Mouse (Mus musculus): ENCODE data around the gene Fam111a.

Gene Fam111a

GRCm38 (mm10) chr19:12545440-12545839 lies at the start of gene Fam111a:
Gene Fam111a (plus strand): TSS chr19:12545740.
- in situ Hi-C loops (cut with MboI; ENCODE audit: unreplicated experiment in 2 of 2) = loop anchor here (5.0 to 25.0 kb wide), 2 partner anchors 47 to 1017 kb away; no protein-coding TSS in a partner anchor

GRCm38 (mm10) chr19:12496241-12496640 lies 49.3 kb upstream of the Fam111a start:
- in situ Hi-C loops (cut with MboI; ENCODE audit: unreplicated experiment in 2 of 2) = loop anchor here in 1 of 2 experiments (5.0 to 25.0 kb wide), 2 partner anchors 64 to 484 kb away; no protein-coding TSS in a partner anchor

GRCm38 (mm10) chr19:12497909-12498308 lies 47.6 kb upstream of the Fam111a start:
- in situ Hi-C loops (cut with MboI; ENCODE audit: unreplicated experiment in 2 of 2) = loop anchor here in 1 of 2 experiments (5.0 to 25.0 kb wide), 2 partner anchors 66 to 486 kb away; no protein-coding TSS in a partner anchor

DNA sequence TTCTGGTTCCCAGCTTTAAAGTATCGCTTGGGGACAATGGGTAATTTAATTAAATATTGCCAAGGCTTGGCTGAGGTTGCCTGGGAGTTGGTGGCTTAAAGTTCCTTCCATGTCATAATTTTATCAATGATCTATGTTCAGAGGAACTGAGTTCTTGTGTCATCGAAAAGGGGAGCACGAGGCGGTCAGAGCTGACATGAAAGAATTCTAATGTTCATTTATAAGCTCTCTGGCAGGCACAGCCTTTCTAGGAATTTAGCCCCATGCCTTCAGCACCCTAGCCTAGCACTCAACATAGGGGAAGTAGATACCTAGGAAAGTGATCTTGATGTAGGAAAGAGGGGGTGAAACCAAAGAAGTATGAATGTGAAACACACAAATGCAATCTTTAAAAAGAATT lies 47.2 kb upstream of the Fam111a start:
- in situ Hi-C loops (cut with MboI; ENCODE audit: unreplicated experiment in 2 of 2) = loop anchor here in 1 of 2 experiments (5.0 to 25.0 kb wide), 2 partner anchors 66 to 486 kb away; no protein-coding TSS in a partner anchor

DNA sequence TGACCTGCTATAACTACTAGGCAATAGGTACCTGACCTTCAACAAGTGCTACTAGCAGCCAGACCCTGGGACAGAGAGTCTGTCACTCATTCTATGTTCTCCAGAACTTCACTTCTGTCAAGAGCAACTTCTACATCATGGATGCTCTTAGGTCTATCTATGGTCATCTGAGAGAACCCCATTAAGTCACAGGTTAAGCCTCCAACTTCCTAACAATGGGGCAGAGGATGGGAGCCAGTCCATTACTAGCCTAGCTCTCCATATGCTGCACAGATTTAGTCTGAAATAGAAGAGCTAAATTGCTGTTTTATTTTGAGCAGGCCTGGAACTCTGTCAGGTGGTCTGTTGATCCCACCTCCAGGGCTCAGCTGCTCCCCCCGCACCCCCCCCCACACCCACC lies 46.6 kb upstream of the Fam111a start:
- in situ Hi-C loops (cut with MboI; ENCODE audit: unreplicated experiment in 2 of 2) = loop anchor here in 1 of 2 experiments (5.0 to 25.0 kb wide), 2 partner anchors 67 to 487 kb away; no protein-coding TSS in a partner anchor

DNA sequence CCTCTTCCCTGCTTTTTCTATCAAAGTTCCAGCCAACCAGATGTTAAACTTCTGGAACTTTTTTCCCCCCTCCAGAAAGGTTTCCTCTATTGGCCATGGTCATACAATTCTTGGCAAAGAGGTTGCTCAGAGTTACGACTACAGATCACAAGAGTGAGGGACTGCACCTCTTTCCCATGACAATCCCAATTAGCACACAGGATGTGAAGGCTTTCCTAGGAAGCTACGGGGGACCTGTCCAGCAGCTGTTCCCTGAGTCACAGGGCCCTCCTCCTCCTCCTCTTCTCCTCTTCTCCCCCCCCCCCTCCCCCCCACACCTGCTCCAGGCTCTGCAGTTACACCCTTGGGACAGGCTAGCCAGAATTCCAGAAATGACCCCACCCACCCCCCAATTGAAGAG lies 46.1 kb upstream of the Fam111a start:
- in situ Hi-C loops (cut with MboI; ENCODE audit: unreplicated experiment in 2 of 2) = loop anchor here in 1 of 2 experiments (5.0 to 25.0 kb wide), 2 partner anchors 67 to 487 kb away; no protein-coding TSS in a partner anchor

DNA sequence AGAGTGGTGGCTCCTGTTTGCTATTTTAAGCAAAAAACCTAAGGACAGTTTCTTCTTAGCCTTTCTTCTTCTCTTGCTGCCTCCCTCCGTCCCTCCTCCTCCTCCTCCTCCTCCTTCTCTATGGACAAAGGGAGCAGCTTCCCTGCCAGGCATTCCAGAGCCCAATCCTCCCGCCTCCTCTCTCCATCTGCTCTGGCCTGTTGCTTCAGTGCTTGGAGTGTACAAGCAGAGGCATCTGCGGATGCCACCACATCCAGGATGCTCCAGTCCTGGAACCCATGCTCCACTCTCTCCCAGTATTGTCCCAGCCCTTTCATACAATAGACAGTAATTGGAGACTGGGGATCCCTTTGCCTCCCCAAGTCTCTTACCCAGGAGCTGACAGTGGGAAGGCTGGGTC lies 45.4 kb upstream of the Fam111a start:
- in situ Hi-C loops (cut with MboI; ENCODE audit: unreplicated experiment in 2 of 2) = loop anchor here (5.0 to 25.0 kb wide), 3 partner anchors 33 to 363 kb away; no protein-coding TSS in a partner anchor

- in situ Hi-C loops (cut with MboI; ENCODE audit: unreplicated experiment in 2 of 2) = loop anchor here (5.0 to 25.0 kb wide), 3 partner anchors 34 to 364 kb away; no protein-coding TSS in a partner anchor
These were observed 44.6 kb upstream of the Fam111a start for GRCm38 (mm10) chr19:12500881-12501311.

DNA sequence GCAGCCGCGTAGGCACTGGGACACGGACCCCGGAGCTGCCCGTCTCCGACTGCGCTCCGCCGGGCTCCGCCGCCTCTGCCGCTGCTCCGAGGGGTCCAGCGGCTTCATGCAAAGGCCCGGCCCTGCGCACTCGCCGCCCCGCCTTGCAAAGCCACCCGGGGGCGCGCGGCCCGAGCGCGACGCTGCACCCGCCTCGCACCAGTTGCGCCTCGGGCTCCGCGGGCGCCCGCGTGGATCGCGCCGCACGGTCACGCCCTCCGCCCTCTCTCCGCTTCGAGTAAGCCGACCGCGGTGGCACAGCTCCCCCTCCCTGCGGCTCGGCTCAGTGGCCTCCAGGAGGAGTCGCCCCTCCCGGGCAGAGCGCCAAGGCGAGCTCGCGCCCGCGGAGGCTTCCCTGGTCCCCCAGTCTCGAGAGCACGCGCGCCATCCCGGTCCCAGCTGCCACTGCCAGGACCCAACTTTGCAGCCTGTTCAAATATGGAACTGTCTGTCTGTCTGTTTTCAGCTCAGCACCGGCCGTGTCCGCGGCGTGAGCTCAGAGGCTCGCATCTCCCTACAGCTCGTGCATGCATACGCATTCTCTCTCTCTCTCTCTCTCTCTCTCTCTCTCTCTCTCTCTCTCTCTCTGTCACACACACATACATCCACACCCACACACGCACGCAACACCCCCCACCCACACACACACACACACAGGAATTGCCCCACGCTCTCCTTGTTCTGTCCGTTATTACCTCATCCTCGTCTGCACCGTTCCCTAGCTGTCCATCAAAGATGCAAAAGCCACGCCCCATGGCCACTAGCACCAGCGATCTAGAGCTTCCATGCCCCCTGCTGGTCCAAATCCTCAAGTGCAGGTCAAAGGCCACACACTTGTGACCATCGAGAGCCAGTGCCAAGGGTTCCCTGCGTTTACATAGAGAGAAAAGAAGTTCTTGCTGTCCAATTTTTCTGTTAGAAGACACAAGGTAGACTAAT lies 43.9 kb upstream of the Fam111a start, which contains the start of gene Dtx4:
Dtx4 (minus strand) TSS at position 85 of the 978 bp plus-strand sequence.
- in situ Hi-C loops (cut with MboI; ENCODE audit: unreplicated experiment in 2 of 2) = loop anchor here (5.0 to 25.0 kb wide), 3 partner anchors 34 to 364 kb away; no protein-coding TSS in a partner anchor

DNA sequence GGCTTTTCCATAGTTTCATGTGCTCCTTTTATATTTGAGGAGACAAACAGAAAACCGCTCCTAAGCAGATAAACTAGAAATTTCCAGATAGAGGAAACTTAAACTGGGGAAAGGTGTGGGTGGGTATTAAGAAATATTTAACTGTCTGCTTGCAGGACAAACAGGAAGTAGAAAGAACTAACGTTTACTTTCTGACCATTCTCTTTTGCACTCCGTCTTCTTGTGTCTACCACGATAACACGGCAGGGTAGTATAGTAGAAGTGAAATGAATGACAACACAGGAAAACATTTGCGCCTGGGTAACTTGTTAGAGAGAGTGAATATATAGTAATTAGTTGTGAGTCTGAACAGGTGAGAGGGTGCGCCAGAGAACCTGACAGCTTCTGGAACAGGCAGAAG lies 42.8 kb upstream of the Fam111a start:
- in situ Hi-C loops (cut with MboI; ENCODE audit: unreplicated experiment in 2 of 2) = loop anchor here (5.0 to 25.0 kb wide), 3 partner anchors 35 to 365 kb away; no protein-coding TSS in a partner anchor

GRCm38 (mm10) chr19:12514621-12515020 lies 30.9 kb upstream of the Fam111a start:
- in situ Hi-C loops (cut with MboI; ENCODE audit: unreplicated experiment in 2 of 2) = loop anchor here (5.0 to 25.0 kb wide), 7 partner anchors 78 to 1303 kb away; partner anchors contain the start of gene Olfr1499 (in 2 of the 2)

DNA sequence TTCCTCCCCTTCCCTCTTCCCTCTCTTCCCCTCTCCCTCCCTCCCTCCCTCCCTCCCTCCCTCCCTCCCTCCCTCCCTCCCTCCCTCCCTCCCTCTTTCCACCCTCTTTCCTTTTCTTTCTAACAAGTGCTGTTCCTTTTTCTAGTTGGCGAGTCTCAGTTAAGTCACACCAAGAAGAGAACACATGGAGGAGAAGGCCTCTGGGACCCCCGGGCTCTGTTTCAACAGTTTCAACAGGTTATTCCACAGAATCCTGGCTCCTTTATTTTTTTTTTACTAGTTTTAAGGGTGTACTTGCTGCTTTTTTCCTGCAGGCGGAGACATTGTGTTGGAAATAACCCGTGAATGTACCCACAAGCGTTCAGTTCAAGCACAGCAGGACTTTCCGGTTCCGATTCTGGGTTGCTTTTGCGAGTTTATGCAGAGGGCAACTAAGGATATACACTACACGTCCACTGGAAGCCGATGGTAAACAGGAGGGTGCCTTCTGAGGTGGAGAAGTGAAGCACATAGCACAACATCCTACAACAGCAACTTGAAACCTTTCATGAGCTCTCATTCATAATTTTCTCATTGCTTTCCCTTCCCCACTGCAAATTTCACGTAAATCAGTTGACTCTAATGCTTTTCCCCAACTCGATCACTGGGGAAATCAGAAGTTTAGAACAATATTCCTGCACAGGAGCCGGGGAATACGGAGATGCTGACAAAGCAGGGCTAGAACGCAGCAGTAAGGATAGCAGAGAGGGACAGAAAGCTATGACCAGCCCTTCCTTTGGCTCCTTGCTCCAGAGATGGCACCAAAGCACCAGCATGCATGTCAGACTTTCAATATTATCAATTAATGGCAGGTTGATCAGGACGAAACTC lies 27.6 kb upstream of the Fam111a start:
- in situ Hi-C loops (cut with MboI; ENCODE audit: unreplicated experiment in 2 of 2) = loop anchor here (5.0 to 25.0 kb wide), 7 partner anchors 74 to 1299 kb away; partner anchors contain the start of gene Olfr1499 (in 2 of the 2)

DNA sequence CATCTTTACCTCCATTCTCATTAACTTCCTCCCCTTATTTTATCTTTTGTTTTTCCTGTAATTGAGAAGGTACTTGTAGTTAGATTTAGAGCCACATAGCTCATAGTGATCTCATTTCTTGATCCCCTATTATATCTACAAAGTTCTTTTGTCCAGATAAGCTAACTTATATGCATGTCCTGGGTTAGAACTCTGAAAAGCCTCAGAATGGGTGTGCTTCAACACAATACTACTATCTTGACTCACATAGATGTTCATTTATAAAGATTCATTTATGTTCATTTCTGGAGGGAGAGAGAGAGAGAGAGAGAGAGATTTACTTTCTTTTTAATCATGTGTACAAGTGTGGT lies 27.0 kb upstream of the Fam111a start:
- in situ Hi-C loops (cut with MboI; ENCODE audit: unreplicated experiment in 2 of 2) = loop anchor here (5.0 to 25.0 kb wide), 7 partner anchors 74 to 1299 kb away; partner anchors contain the start of gene Olfr1499 (in 2 of the 2)

DNA sequence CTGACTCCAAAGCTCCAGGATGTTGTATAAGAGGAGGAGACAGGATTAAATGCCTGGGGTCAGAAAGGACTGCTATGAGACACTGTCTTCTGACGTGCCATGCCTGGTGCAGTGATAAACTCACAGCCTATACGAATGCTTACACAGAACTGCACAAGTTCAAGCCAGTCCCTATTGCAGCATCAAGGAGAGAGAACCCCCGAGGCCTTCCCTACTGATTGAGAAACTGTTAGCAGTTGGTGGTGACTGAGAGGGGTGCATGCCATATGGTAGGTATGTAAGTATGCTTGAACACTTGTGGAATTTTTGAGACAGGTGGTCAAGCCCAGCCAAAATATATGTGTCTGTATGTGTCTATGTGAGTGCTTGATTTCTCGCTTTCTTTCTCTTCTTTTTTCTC lies 22.2 kb upstream of the Fam111a start:
- in situ Hi-C loops (cut with MboI; ENCODE audit: unreplicated experiment in 2 of 2) = loop anchor here (10.0 to 25.0 kb wide), 2 partner anchors 386 to 389 kb away; no protein-coding TSS in a partner anchor

DNA sequence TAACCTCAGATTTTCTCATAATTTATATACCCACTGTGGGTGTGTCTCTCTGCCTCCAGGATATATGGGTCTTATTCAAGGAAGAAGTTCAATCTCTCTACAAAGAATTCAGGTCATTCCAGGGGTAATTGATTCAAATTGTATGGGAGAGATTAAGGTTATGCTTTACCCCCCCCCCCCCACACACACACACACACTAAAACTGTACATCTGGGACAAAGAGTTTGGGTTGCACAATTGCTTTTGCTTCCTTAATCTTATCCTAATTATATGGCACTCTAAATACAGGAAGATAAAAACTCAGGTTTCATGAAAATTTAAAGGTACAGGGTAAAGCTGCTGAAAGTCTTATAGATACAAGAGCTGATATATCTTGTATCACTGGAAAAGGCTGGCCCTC lies 8.4 kb upstream of the Fam111a start:
- in situ Hi-C loops (cut with MboI; ENCODE audit: unreplicated experiment in 2 of 2) = loop anchor here in 1 of 2 experiments (25.0 kb wide), 1 partner anchor 1025 kb away; no protein-coding TSS in a partner anchor

DNA sequence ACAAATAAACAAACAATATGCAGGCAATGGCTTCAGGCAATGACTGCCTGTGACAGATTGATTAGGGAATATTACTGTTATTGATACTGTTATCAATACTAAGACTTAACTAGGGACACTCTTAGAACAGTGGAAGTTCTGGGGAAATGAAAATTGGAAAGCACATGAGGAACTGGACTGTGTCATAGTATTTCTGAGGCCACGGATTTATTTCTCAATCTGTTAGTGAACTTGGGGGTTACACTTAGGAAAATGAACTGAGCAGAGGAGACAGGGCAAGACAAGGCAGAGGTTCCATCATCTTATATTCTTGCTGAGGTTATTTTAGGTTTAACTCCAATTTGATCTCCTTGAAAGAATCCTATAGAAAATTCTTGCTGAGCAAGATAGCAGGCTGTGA lies 5.6 kb upstream of the Fam111a start:
- in situ Hi-C loops (cut with MboI; ENCODE audit: unreplicated experiment in 2 of 2) = loop anchor here in 1 of 2 experiments (25.0 kb wide), 1 partner anchor 1022 kb away; no protein-coding TSS in a partner anchor

- in situ Hi-C loops (cut with MboI; ENCODE audit: unreplicated experiment in 2 of 2) = loop anchor here in 1 of 2 experiments (25.0 kb wide), 1 partner anchor 1022 kb away; no protein-coding TSS in a partner anchor
These were observed 4.8 kb upstream of the Fam111a start for GRCm38 (mm10) chr19:12540727-12541126.

- in situ Hi-C loops (cut with MboI; ENCODE audit: unreplicated experiment in 2 of 2) = loop anchor here in 1 of 2 experiments (25.0 kb wide), 1 partner anchor 1021 kb away; no protein-coding TSS in a partner anchor
These were observed 3.9 kb upstream of the Fam111a start for GRCm38 (mm10) chr19:12541644-12542043.

- in situ Hi-C loops (cut with MboI; ENCODE audit: unreplicated experiment in 2 of 2) = loop anchor here (5.0 to 25.0 kb wide), 2 partner anchors 43 to 1013 kb away; no protein-coding TSS in a partner anchor
These were observed 3.6 kb downstream of the Fam111a start for GRCm38 (mm10) chr19:12549166-12549565.

Measured in v-Abl transformed pro-B cells (cell line).